Mouse (Mus musculus): ENCODE measurements around the gene Banp. TPM values are rescaled to one million over a fixed set of nuclear protein-coding genes. Genes with fewer than 3 reads are reported as not detected.

Gene Banp
- polyA plus RNA-seq (2014; fragmentation: Nextera tagmentation; extraction: Ambion mirVana) = 36.6 and 41.1 TPM in 2 replicates

GRCm38 (mm10) chr8:121949222-121949800 is at the start of gene Banp:
TSS of gene Banp (plus strand) at chr8:121949750.
- 62% methylated on average over 6 of the region's 6 CpGs for WGBS
- ATAC-seq (replicated peaks; ENCODE audit: low FRiP score, low TSS enrichment, low read depth) (no peak), DNase-seq (ENCODE audit: low spot score) (no peak)
- H3K4me2 ChIP-seq (ENCODE audit: low read length) = peak within 1 kb of the TSS; percentile 88
- H3K9ac ChIP-seq (ENCODE audit: low read length) = peak within 1 kb of the TSS; percentile 88
- peaks cover 29% of the 10 kb centered on the region for H3K4me1 ChIP-seq (replicated peaks; ENCODE audit: control insufficient read depth, insufficient read depth, low read length)
- peaks cover 18% of the 10 kb centered on the region for H3K36me3 ChIP-seq (ENCODE audit: control insufficient read depth, insufficient read depth, low read length)
- no peaks in the 10 kb centered on the region for H3K9me3 ChIP-seq (ENCODE audit: control insufficient read depth, low read length)
- no peaks in the 10 kb centered on the region for H3K27me3 ChIP-seq (replicated peaks; ENCODE audit: control insufficient read depth, insufficient read depth, low read length)
- peak within 1 kb of the TSS; percentile 47 for H3K4me3 ChIP-seq (ENCODE audit: low read depth, low read length)
- H3K27ac ChIP-seq (ENCODE audit: low read depth) = peak within 1 kb of the TSS; percentile 88

GRCm38 (mm10) chr8:121901498-121902236 is 47.9 kb upstream of the Banp start:
- DNase-seq (ENCODE audit: low spot score) (no peak), ATAC-seq (replicated peaks; ENCODE audit: low FRiP score, low TSS enrichment, low read depth) (no peak)
- Histone ChIP-seq H3K4me1 (replicated peaks; ENCODE audit: control insufficient read depth, insufficient read depth, low read length) (peaks cover 48% of the 10 kb centered on the region), H3K9ac (ENCODE audit: low read length) (no peak overlapping the region), H3K4me2 (ENCODE audit: low read length) (no peak overlapping the region), H3K27me3 (replicated peaks; ENCODE audit: control insufficient read depth, insufficient read depth, low read length) (no peaks in the 10 kb centered on the region), H3K4me3 (ENCODE audit: low read depth, low read length) (no peak overlapping the region), H3K36me3 (ENCODE audit: control insufficient read depth, insufficient read depth, low read length) (no peaks in the 10 kb centered on the region), H3K27ac (ENCODE audit: low read depth) (no peak overlapping the region), H3K9me3 (ENCODE audit: control insufficient read depth, low read length) (no peaks in the 10 kb centered on the region)
- 41% methylated on average over 8 of the region's 8 CpGs for WGBS

- Histone ChIP-seq H3K36me3 (ENCODE audit: control insufficient read depth, insufficient read depth, low read length) (no peaks in the 10 kb centered on the region), H3K27me3 (replicated peaks; ENCODE audit: control insufficient read depth, insufficient read depth, low read length) (0 out of 2 replicates have a peak, but pooled peaks cover 3% of the 10 kb centered on the region), H3K4me1 (replicated peaks; ENCODE audit: control insufficient read depth, insufficient read depth, low read length) (peaks cover 35% of the 10 kb centered on the region), H3K4me3 (ENCODE audit: low read depth, low read length) (no peak overlapping the region), H3K27ac (ENCODE audit: low read depth) (no peak overlapping the region), H3K9me3 (ENCODE audit: control insufficient read depth, low read length) (no peaks in the 10 kb centered on the region), H3K4me2 (ENCODE audit: low read length) (no peak overlapping the region), H3K9ac (ENCODE audit: low read length) (no peak overlapping the region)
- DNase-seq (ENCODE audit: low spot score) (no peak), ATAC-seq (replicated peaks; ENCODE audit: low FRiP score, low TSS enrichment, low read depth) (no peak)
- 63% methylated on average over 6 of the region's 6 CpGs for WGBS
Observed at GRCm38 (mm10) chr8:121903977-121904376, 45.6 kb upstream of the Banp start.

GRCm38 (mm10) chr8:121904999-121905398 is 44.6 kb upstream of the Banp start:
- Histone ChIP-seq H3K27me3 (replicated peaks; ENCODE audit: control insufficient read depth, insufficient read depth, low read length) (0 out of 2 replicates have a peak, but pooled peaks cover 3% of the 10 kb centered on the region), H3K36me3 (ENCODE audit: control insufficient read depth, insufficient read depth, low read length) (no peaks in the 10 kb centered on the region), H3K27ac (ENCODE audit: low read depth) (no peak overlapping the region), H3K4me1 (replicated peaks; ENCODE audit: control insufficient read depth, insufficient read depth, low read length) (peaks cover 31% of the 10 kb centered on the region), H3K4me3 (ENCODE audit: low read depth, low read length) (no peak overlapping the region), H3K4me2 (ENCODE audit: low read length) (no peak overlapping the region), H3K9ac (ENCODE audit: low read length) (no peak overlapping the region), H3K9me3 (ENCODE audit: control insufficient read depth, low read length) (no peaks in the 10 kb centered on the region)
- DNase-seq (ENCODE audit: low spot score) (no peak), ATAC-seq (replicated peaks; ENCODE audit: low FRiP score, low TSS enrichment, low read depth) (no peak)
- WGBS = 87% methylated on average over 9 of the region's 9 CpGs

- peak overlapping the region; percentile 76; the same call in 1 of the 2 replicates for H3K4me3 ChIP-seq (ENCODE audit: low read depth, low read length)
- H3K36me3 ChIP-seq (ENCODE audit: control insufficient read depth, insufficient read depth, low read length) = no peaks in the 10 kb centered on the region
- no peak overlapping the region for H3K9ac ChIP-seq (ENCODE audit: low read length)
- ATAC-seq (replicated peaks; ENCODE audit: low FRiP score, low TSS enrichment, low read depth) (no peak), DNase-seq (ENCODE audit: low spot score) (no peak)
- H3K27ac ChIP-seq (ENCODE audit: low read depth) = no peak overlapping the region
- no peaks in the 10 kb centered on the region for H3K9me3 ChIP-seq (ENCODE audit: control insufficient read depth, low read length)
- H3K4me1 ChIP-seq (replicated peaks; ENCODE audit: control insufficient read depth, insufficient read depth, low read length) = peaks cover 31% of the 10 kb centered on the region
- H3K4me2 ChIP-seq (ENCODE audit: low read length) = peak overlapping the region; percentile 95
- 0 out of 2 replicates have a peak, but pooled peaks cover 3% of the 10 kb centered on the region for H3K27me3 ChIP-seq (replicated peaks; ENCODE audit: control insufficient read depth, insufficient read depth, low read length)
- 50% methylated on average over 1 of the region's 1 CpGs for WGBS
Observed at GRCm38 (mm10) chr8:121905420-121905819, 44.1 kb upstream of the Banp start.

- DNase-seq (ENCODE audit: low spot score) (no peak), ATAC-seq (replicated peaks; ENCODE audit: low FRiP score, low TSS enrichment, low read depth) (no peak)
- H3K27ac ChIP-seq (ENCODE audit: low read depth) = no peak overlapping the region
- peak overlapping the region; percentile 95 for H3K4me2 ChIP-seq (ENCODE audit: low read length)
- no peaks in the 10 kb centered on the region for H3K9me3 ChIP-seq (ENCODE audit: control insufficient read depth, low read length)
- H3K4me3 ChIP-seq (ENCODE audit: low read depth, low read length) = peak overlapping the region; percentile 76
- peak overlapping the region; percentile 66 for H3K9ac ChIP-seq (ENCODE audit: low read length)
- H3K27me3 ChIP-seq (replicated peaks; ENCODE audit: control insufficient read depth, insufficient read depth, low read length) = 0 out of 2 replicates have a peak, but pooled peaks cover 3% of the 10 kb centered on the region
- H3K36me3 ChIP-seq (ENCODE audit: control insufficient read depth, insufficient read depth, low read length) = no peaks in the 10 kb centered on the region
- H3K4me1 ChIP-seq (replicated peaks; ENCODE audit: control insufficient read depth, insufficient read depth, low read length) = peaks cover 31% of the 10 kb centered on the region
- WGBS = 33% methylated on average over 5 of the region's 5 CpGs
Observed at GRCm38 (mm10) chr8:121905864-121906263, 43.7 kb upstream of the Banp start.

GRCm38 (mm10) chr8:121906542-121907512 is 42.7 kb upstream of the Banp start:
- 0 out of 2 replicates have a peak, but pooled peaks cover 3% of the 10 kb centered on the region for H3K27me3 ChIP-seq (replicated peaks; ENCODE audit: control insufficient read depth, insufficient read depth, low read length)
- peak overlapping the region; percentile 66 for H3K9ac ChIP-seq (ENCODE audit: low read length)
- DNase-seq (ENCODE audit: low spot score) (peak; percentile 80), ATAC-seq (replicated peaks; ENCODE audit: low FRiP score, low TSS enrichment, low read depth) (peak; percentile 38)
- WGBS = under 1% methylated on average over 62 of the region's 72 CpGs
- no peak overlapping the region for H3K27ac ChIP-seq (ENCODE audit: low read depth)
- no peaks in the 10 kb centered on the region for H3K9me3 ChIP-seq (ENCODE audit: control insufficient read depth, low read length)
- H3K4me1 ChIP-seq (replicated peaks; ENCODE audit: control insufficient read depth, insufficient read depth, low read length) = peaks cover 28% of the 10 kb centered on the region
- peak overlapping the region; percentile 95 for H3K4me2 ChIP-seq (ENCODE audit: low read length)
- no peaks in the 10 kb centered on the region for H3K36me3 ChIP-seq (ENCODE audit: control insufficient read depth, insufficient read depth, low read length)
- peak overlapping the region; percentile 76 for H3K4me3 ChIP-seq (ENCODE audit: low read depth, low read length)

- Histone ChIP-seq H3K9me3 (ENCODE audit: control insufficient read depth, low read length) (no peaks in the 10 kb centered on the region), H3K27ac (ENCODE audit: low read depth) (no peak within 1 kb of the TSS), H3K4me3 (ENCODE audit: low read depth, low read length) (peak within 1 kb of the TSS; percentile 76), H3K27me3 (replicated peaks; ENCODE audit: control insufficient read depth, insufficient read depth, low read length) (0 out of 2 replicates have a peak, but pooled peaks cover 3% of the 10 kb centered on the region), H3K9ac (ENCODE audit: low read length) (peak within 1 kb of the TSS; percentile 66), H3K4me1 (replicated peaks; ENCODE audit: control insufficient read depth, insufficient read depth, low read length) (peaks cover 26% of the 10 kb centered on the region), H3K36me3 (ENCODE audit: control insufficient read depth, insufficient read depth, low read length) (no peaks in the 10 kb centered on the region), H3K4me2 (ENCODE audit: low read length) (peak within 1 kb of the TSS; percentile 95)
- under 1% methylated on average over 57 of the region's 61 CpGs for WGBS
- peak; percentile 91 for ATAC-seq (replicated peaks; ENCODE audit: low FRiP score, low TSS enrichment, low read depth)
- DNase-seq (ENCODE audit: low spot score) = peak; percentile 96
Observed at GRCm38 (mm10) chr8:121907587-121908248, 41.8 kb upstream of the Banp start, which contains the start of gene Slc7a5. TSS of gene Slc7a5 (minus strand) at chr8:121907694.

All from intestine, embryonic 14.5 days (tissue).